Mouse (Mus musculus): Measurements from ENCODE around the gene Atrnl1.

GRCm38 (mm10) chr19:57627251-57627650 lies 16.4 kb downstream of the Atrnl1 start:
- TF ChIP-seq CTCF (IDR thresholded peaks at IDR 0.05; ENCODE audit: low read depth, low read length) (no peak), POLR2A (IDR thresholded peaks at IDR 0.05; ENCODE audit: insufficient read depth, low read length) (no peak), EP300 (IDR thresholded peaks at IDR 0.05; ENCODE audit: insufficient read depth, low read depth, low read length) (no peak)
